Mouse (Mus musculus): Measurements from ENCODE around the gene Ptrh1.
A peak's percentile ranks its signal among the peaks of the same experiment; 100 is the strongest.

The Ptrh1 gene

DNA sequence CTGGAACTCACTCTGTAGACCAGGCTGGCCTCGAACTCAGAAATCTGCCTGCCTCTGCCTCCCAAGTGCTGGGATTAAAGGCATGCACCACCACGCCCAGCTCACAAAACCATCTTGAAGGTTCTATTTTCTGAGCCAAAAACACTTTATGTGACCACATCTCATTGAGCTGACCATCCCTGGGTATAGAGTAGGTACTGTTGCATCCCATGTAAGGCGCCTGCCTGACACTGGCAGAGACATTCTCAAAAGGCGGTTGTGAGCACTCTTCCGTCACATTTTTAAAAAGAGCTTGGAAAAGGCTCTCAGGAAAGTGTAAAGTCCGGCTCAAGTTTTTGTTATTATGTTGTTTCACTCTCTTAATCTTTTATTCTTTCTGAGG is 18.9 kb upstream of the Ptrh1 start:
- no peak for DNase-seq (ENCODE audit: low spot score)

DNA sequence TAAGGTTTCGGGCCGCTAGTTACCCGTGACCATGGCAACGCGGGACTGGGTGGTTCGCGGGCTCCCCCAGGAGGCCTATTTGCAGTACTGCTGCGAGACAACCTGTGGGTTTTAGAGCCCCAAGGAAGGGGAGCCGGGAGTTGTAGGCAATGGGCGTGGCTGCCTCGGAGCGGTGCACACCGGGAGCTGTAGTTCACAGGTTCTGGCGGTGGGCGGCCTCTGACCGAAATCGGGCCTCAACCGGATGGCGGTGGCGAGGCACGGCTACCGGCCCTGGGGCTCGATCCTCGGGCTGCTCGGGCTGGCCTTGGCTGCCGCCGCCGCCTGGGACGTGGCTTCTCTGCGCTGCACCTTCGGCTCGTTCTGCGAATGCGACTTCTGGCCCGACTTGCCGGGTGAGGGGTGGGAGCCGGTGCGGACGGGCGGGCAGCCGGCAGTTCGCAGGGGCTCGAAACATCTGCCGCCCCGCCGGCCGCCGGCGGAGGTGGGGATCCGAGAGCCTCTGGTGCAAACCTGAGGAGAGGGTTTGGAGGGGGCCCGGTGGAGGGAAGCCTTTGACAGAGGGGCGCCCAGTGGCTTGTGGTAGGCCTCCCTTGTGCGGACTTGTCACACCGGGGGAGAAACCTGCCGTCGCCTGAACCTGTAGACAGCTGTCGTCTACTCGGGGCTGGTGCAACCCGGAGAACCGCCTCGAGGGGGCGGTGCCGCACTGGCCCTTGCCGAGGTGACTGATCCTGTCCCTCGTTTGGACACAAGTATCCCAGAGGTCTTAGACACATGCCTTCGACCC is 18.3 kb upstream of the Ptrh1 start, which contains the start of gene Tor2a:
Tor2a (plus strand) TSS at position 179 of the 790 bp plus-strand sequence.
- DNase-seq (ENCODE audit: low spot score), result peak; percentile 99

DNA sequence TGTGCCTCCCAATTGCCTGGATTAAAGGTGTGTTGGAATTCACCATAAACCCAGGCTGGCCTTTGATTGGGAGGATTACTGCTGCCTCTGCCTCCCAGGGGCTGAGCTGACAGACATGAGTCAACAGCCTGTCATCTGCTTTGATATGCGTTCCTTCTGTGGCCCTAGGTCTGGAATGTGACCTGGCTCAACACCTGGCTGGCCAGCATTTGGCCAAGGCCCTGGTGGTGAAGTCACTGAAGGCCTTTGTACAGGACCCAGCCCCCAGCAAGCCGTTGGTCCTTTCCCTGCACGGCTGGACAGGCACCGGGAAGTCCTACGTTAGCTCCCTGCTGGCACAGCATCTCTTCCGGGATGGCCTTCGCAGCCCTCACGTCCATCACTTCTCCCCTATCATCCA is 17.1 kb upstream of the Ptrh1 start:
- DNase-seq (ENCODE audit: low spot score), result no peak

DNA sequence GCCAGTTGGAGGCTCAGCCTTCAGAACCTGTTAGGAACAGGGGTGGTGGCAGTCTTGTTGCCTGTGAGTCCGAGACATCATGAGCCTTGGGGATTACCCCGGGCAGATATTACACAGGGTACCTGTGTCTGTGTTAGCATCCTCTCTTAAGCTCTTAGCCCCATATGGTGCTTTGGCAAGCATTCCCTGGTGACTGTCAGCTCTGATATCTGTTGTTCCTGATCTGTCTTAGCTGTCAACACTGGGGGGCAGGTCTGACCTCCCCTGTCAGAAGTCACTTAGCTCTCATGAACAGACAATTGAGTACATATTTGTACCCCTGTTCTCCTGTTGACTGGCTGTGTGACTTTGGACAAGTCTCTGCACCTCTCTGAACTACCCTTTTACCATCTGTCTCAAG is 16.6 kb upstream of the Ptrh1 start:
- DNase-seq (ENCODE audit: low spot score), result no peak

DNA sequence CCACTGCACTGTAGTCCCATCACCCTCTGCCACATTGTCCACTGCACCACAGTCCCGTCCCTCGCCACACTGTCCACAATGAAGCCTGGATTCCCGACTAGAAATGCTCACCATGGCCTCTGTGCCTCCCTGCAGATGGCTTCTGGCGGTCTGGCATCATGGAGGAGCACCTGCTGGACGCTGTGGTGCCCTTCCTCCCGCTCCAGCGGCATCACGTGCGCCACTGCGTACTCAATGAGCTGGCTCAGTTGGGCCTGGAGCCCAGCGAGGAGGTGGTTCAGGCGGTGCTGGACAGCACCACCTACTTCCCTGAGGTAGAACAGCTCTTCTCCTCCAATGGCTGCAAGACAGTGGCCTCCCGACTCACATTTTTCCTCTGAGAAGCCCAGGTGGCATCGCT is 14.2 kb upstream of the Ptrh1 start:
- DNase-seq (ENCODE audit: low spot score), result no peak

DNA sequence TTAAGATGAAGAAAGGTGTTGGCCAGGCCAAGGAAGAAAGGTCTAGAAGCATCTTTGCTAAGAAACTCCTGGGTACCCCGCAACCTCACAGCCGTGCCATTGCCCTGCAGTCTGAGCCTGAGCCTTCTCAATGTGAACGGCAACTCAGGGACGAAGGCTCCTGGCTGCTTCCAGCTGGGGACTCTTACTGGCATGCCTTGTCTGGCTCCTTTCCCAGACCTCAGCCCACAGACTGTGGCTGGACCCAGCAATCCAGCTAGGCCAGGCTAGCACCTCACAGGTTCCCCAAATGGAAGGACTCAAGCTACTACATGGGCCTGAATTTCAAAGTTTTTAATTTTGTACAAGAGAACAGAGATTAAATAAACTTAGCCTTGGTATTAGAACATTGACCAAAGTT is 13.7 kb upstream of the Ptrh1 start:
- DNase-seq (ENCODE audit: low spot score), result no peak

DNA sequence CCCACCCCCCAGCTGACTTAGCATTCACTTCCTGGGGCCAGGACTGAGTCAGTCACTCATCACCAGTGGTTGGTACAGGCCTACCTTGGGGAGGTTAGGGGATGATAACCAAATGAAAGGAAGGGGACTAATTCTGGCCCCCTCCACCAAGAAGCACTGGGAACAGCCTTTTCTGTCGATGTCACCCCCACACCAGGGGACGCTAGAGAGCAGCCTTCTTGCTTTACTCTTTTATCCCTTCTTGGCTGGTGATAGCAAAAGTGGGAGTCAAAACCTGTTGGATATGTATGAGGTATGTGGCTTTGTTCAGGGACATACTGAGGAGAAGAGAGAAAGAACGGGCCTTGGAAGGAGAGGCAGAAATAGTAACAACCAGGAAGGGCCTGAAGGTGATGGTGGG is 12.2 kb upstream of the Ptrh1 start:
- DNase-seq (ENCODE audit: low spot score), result no peak

DNA sequence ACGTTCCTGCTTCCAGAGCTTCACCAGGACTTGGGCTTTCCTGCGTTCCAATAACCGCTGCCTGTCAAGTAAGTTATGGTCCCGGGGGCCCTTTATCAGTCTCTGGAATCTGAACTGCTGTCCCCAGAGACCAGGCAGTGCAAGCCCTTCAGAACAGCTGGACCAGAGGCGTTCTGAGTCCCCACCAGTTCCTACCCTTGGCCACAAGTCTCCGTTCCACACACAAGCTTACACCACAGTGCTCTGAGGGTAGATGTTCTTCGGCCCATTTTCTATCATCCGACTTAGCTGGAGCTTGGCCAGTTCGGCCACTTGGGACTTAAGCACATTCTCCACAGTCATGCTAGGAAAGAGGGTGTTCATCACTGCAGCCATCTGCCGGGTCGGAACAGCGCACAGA is 8.3 kb upstream of the Ptrh1 start:
- DNase-seq (ENCODE audit: low spot score), result no peak

DNA sequence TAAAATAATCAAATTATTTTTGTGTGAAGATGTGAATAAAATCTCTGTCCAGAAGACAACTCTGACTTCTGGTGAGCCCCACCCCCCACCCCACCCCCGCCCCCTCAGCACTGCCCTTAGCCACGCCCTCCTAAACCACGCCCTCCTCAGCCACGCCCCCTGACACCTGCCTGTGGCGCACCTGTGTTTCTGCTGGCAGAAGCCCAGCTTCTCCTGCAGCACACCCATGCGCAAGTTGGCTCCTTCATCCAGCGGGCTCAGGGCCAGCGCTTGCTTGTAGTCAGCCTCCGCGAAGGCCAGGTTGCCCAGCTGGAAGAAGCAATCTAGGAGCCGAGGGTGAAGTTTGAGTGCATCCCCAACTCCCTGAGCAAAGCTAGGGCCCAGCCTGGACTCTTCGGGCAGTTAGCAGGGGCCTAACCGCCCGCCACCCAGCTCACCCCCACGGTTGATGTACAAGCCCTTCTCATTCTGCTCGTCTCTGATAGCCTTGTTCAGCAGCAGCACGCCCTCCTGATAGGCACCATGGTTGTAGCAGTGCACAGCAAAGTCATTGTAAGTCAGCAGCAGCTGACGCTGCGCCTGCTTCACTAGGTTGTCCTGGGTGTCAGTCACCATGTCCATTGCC is 6.8 kb upstream of the Ptrh1 start:
- no peak for DNase-seq (ENCODE audit: low spot score)

DNA sequence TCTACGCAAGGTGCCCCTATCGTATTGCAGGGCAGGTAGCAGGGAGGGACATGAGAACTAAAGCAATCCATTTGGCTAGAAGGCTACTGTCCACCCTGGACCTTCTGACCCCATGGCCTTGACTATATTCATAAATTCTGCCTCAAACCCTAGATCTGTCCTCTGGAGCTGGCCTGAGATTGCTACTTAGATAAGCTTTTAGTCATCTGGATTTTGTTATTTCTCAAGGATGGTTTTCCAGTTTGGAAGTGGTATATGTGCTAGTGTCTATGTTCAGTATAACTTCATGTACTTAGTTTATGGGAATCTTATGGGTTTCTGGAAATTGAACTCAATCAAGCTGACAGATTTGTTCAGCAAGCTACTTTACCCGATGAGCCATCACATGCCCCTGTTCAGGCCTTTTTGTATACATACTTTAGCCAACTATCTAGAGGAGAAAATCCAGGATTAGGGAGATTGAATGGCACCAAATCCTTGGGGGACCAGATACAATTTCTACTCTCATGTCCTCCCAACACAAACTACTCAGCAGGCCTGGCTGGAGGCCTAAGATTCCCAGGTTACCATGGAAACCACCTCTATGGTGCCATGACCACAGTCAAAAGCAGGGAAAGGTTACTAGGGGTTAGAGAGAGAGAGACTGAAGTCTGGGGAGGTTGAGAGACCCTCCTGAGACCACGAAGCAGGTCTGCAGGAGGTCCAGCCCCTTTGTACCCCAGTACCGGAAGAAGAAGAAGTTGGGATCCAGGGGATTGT is 6.1 kb upstream of the Ptrh1 start:
- peak; percentile 36 for DNase-seq (ENCODE audit: low spot score)

DNA sequence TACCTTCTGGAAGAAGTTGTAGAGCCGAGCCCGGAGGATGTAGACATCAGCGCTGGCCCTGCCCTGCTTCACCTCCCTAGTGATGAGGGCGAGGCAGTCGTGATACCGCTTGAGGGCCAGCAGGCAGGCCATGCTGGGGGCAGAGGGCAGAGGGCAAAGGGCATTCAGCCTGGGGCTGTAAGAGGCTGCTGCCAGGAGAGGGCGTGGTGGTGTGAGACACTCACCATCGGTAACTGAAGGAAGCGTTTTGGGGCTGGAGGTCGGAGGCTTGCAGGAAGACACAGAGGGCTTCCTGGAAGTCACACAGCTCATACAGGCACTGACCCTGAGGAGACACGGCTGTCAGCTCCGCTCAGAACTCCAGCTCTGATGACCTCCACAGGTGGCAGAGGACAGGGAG is 3.7 kb upstream of the Ptrh1 start:
- peak; percentile 26 for DNase-seq (ENCODE audit: low spot score)

DNA sequence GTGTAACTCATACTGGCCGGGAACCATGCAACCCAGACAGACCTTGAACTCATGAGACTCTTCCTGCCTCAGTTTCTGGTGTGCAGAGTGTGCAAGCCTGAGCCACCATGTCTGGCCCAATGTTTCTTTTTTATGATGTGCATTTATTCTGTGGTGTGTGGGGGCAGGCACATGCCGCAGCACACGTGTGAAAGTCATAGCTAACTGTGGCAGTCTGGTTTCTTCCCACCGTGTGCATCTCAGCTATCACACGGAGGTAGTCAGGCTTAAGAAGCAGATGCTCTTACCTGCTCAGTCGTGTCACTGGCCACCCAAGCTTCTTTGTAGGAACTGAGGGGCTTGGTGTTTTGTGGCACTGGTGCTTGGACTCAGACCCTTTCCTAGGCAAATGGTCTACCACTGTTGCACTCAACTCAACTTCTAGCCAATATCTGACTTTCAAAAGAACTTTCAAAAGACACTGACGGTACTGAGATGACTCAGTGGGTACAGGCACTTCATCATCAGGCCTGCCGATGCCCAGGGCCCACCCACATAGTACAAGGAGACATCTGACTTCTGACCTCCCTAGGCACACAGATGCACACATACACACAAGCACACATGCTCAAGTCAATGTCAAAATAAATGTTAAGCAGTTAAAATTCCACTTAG is 2.8 kb upstream of the Ptrh1 start:
- no peak for DNase-seq (ENCODE audit: low spot score)

DNA sequence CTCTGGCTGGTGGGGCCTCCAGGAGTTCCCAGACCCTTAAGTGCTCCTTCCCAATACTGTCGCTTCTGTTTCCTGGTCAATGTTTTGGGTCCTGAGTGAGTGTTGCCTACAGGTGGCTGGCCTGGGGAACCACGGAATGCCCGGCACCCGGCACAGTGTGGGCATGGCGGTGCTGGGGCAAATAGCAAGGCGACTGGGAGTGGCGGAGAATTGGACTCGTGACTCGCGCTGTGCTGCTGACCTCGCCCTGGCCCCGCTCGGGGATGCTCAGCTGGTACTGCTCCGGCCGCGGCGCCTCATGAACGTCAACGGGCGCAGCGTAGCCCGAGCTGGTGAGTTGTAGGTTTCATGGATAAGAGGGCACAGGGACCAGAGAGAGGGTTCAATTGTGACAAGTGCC is 606 bp downstream of the Ptrh1 start:
- no peak for DNase-seq (ENCODE audit: low spot score)

DNA sequence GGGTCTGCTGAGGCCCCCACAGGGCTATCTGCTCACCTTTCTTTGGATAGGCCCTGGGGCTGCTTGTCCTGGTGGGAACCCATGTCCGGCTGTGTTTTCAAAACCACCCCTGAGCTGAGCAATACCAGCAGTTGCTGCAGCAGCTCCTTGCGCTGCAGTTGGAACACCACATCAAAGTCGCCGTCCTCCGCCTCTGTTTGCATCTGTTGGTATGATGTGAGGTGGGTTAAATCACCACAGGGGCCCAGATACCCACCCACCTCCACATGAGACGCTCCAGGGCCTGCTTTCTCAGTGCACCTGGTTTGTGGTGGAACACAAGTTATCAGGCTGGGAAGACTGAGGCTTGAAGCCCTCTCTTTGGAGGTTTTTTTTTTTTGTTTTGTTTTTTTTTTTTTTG is 2.5 kb downstream of the Ptrh1 start:
- no peak for DNase-seq (ENCODE audit: low spot score)

DNA sequence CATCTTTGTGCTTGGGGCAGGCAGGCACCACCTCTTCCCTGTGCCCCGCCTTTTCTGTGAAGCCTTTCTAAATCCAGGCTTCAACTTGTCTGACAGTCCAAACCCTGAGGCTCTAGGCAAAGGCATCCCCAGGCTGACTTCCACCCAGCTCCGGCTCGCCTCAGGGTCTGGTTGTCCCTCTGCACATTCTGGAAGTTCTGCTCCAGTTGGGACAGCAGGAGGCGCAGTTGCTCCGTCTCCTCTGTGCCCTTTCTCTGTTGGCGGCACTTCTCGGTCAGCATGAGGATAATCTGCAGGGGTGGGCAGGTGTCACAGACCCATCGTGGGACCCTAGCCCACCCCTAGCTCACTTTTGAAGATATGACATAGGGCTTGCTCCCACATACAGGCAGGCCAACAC is 3.5 kb downstream of the Ptrh1 start:
- peak; percentile 77 for DNase-seq (ENCODE audit: low spot score)

DNA sequence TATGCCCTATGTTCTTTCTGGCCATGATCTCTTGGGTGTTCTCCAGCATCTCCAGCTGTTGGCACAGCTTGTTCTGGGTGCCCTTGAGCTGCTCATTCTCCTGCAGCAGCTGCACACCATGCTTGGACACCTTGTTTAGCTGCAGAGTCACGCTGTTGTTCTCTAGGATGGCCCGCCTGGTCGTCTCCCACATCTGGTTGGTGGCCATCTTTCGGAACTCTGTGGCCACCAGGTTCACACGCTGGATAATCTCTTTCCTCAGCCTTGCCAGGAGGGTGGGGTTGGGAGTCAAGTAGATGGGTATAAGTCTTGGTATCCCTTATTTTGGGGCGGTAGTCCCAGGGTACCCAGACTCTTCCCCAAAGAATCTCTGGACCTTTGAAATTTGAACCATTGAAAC is 4.1 kb downstream of the Ptrh1 start:
- DNase-seq (ENCODE audit: low spot score), result no peak

DNA sequence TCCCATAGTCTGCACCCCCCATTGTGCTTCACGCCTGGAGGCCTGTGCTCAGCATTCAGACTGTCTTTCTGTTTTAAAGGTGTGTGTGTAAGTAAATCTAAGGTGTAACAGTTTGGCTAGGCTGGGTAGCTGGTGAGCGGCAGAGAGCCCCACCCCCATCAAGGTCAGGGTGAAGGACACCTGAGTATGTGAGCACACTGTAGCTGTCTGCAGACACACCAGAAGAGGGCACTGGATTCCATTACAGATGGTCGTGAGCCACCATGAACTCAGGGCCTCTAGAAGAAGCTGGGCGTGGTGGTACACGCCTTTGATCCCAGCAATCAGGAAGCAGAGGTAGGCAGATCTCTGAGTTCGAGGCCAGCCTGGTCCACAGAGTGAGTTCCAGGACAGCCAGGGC is 6.1 kb downstream of the Ptrh1 start:
- DNase-seq (ENCODE audit: low spot score), result no peak

DNA sequence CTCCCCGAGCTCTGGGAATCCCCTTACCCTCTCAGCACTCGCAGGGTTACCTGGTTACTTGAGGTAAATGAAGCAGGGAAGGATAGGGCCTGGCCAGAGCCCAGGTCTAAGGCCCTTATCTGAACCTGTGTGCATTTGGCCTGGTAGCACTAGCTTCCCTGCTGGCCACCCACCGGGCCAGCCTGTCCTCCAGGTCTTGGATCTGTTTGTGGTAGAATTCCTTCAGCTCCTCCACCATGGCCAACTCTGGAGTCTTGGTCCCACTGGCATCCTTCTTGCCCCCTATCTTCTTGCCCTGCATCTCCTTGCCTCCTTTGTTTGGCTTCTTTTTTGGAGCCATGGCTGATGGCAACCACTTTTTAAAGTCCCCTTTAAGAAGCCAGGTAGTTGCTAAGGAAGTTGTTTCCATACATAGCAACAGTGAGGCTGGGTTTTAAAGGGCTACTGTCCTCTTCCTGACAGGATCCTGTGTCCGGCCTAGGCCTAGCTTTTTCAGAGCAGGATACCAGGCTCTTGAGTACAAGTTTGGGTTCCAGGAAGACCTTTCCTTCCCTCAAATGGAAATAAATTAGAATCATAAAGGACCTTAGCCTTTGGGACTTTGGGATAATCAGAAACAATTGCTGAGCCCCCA is 8.6 kb downstream of the Ptrh1 start, which contains the start of gene Cfap157:
Cfap157 (minus strand) TSS at position 381 of the 634 bp plus-strand sequence.
- peak; percentile 39 for DNase-seq (ENCODE audit: low spot score)

DNA sequence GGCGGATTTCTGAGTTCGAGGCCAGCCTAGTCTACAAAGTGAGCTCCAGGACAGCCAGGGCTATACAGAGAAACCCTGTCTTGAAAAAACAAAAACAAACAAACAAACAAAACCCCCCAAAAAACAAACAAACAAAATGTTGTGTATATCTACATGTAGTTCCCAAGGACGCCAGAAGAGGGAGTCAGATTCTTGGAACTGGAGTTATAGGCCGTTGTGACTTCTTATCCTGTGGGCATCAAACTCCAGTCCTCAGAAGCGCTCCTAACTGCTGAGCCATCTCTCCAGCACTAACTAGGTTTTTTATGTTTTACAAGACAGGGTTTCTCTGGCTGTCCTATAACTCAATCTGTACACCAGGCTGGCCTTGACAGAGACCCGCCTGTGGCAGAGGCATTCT is 11.6 kb downstream of the Ptrh1 start:
- peak; percentile 52 for DNase-seq (ENCODE audit: low spot score)

DNA sequence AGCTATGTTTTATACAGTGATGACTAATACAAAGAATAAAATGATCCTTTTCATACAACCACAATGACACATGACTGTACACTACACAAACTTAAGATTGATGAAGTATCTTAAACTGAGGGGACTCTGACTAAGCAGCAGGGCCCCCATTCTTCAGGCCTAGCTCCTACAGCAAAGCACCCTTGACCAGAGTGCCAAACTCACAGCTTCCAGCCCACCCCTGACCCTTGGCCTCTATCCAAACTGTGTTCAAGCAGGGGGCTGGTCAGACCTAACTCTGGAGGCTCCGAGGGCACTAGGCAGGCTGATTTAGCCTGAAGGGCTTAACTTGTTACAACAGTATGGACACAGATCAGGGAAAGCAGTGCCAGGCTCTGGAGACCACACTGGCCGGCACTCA is 13.0 kb downstream of the Ptrh1 start:
- DNase-seq (ENCODE audit: low spot score), result no peak

DNA sequence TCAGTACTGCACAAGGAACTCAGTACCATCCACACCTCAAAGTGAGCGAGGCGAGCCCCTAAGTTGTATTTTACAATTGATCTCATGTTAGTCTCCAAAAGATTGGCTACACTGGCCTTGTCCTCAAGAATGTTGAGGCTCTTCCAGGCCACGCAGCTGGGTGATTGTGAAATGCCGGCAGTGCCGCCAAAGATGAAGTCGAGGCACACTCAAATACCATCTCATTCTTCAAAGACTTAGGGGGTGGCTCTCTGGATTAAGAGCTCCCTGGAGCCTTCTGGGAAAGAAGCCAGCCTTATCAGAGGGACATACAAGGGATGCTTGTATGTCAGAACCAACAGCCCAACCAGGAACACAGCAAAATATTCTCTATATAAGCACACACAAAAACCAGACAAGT is 15.7 kb downstream of the Ptrh1 start:
- no peak for DNase-seq (ENCODE audit: low spot score)

Measured in embryo, embryonic 10.5 days (tissue).